Mouse (Mus musculus) forebrain, embryonic 12.5 days (tissue): ENCODE data around the gene Rbms1. TPM values are rescaled to one million over a fixed set of nuclear protein-coding genes. Genes with fewer than 3 reads are reported as not detected.

Experiments used
- ATAC-seq: fragments of 200-750 bp; cut with Nextera tagmentation; 2 replicates; pipeline ENCODE4 v1.8.0; 2017; ENCODE audit warnings: moderate TSS enrichment; ENCODE audit not compliant: low FRiP score
- H3K27ac ChIP-seq: fragments of 300-500 bp; sonication (generic); 2 replicates; pipeline ENCODE4 v1.5.1; 2016; ENCODE audit warnings: mild to moderate bottlenecking
- H3K27me3 ChIP-seq: fragments of 300-500 bp; sonication (generic); 2 replicates; pipeline ENCODE4 v1.6.1; 2016; ENCODE audit warnings: mild to moderate bottlenecking
- H3K36me3 ChIP-seq: fragments of 300-500 bp; sonication (generic); replicated peaks from 2 replicates; pipeline ENCODE4 v1.6.1; 2016; ENCODE audit warnings: mild to moderate bottlenecking
- H3K4me1 ChIP-seq: fragments of 300-500 bp; sonication (generic); 2 replicates; pipeline ENCODE4 v1.6.1; 2016
- H3K4me2 ChIP-seq: fragments of 300-500 bp; sonication (generic); 2 replicates; pipeline ENCODE4 v1.6.1; 2016; ENCODE audit warnings: mild to moderate bottlenecking, moderate library complexity
- H3K4me3 ChIP-seq: fragments of 300-500 bp; sonication (generic); replicated peaks from 2 replicates; pipeline ENCODE4 v1.5.1; 2016; ENCODE audit warnings: mild to moderate bottlenecking
- H3K9ac ChIP-seq: fragments of 300-500 bp; sonication (generic); 2 replicates; pipeline ENCODE4 v1.6.1; 2016; ENCODE audit warnings: mild to moderate bottlenecking
- H3K9me3 ChIP-seq: fragments of 300-500 bp; sonication (generic); 2 replicates; pipeline ENCODE4 v1.6.1; 2016
- WGBS: fragments of 180-500 bp; shearing (Covaris S2); methylation state at CpG from one replicate; pipeline ENCODE4 v1.1.7; 2016; 5-methylcytosine and 5-hydroxymethylcytosine counted together
- polyA plus RNA-seq: library from polyadenylated mRNA; unstranded; fragments of >200 nt; fragmentation: Nextera tagmentation; extraction: Ambion mirVana; gene quantifications from 2 replicates; pipeline ENCODE4 v1.2.1, GENCODE M21; 2016

Gene Rbms1
- polyA plus RNA-seq, 1 experiment from 2014 or later: 31.9 TPM

DNA sequence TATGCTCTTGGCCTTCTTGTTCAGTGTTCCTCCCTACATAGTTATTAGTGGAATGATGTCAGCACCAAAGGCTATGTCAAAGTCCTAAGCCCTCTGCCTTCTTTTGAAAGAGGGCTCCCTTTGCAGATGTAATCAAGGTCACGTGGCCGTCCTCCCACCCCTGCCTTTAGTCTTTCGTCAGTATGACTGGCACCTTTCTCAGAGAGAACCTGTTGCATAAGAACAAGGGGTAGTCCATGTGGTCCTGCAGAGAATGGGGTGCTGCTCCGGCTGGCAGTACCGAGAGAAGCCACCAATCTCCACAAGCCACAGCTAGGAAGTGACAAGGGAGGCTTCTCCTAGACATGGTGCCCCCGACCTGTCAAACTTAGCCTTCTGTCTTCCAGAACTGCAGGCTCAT, 154.2 kb downstream of the Rbms1 start:
- H3K9ac ChIP-seq: no peak overlapping the region
- no peak for ATAC-seq
- H3K27me3 ChIP-seq: peaks cover 80% of the 10 kb centered on the region
- no peak overlapping the region for H3K27ac ChIP-seq
- WGBS: 81% methylated on average over 6 of the region's 6 CpGs
- H3K36me3 ChIP-seq: no peaks in the 10 kb centered on the region
- 0 out of 2 replicates have a peak, but pooled peaks cover 2% of the 10 kb centered on the region for H3K4me1 ChIP-seq
- H3K4me3 ChIP-seq: no peak overlapping the region
- H3K4me2 ChIP-seq: no peak overlapping the region
- no peaks in the 10 kb centered on the region for H3K9me3 ChIP-seq

- H3K9me3 ChIP-seq: no peaks in the 10 kb centered on the region
- 88% methylated on average over 11 of the region's 11 CpGs for WGBS
- no peak overlapping the region for H3K4me2 ChIP-seq
- H3K4me1 ChIP-seq: 0 out of 2 replicates have a peak, but pooled peaks cover 2% of the 10 kb centered on the region
- H3K27me3 ChIP-seq: peaks cover 84% of the 10 kb centered on the region
- no peak overlapping the region for H3K4me3 ChIP-seq
- no peak overlapping the region for H3K27ac ChIP-seq
- no peak for ATAC-seq
- no peaks in the 10 kb centered on the region for H3K36me3 ChIP-seq
- no peak overlapping the region for H3K9ac ChIP-seq
These were observed 155.4 kb downstream of the Rbms1 start for GRCm38 (mm10) chr2:60807341-60808195.

- Histone ChIP-seq H3K4me2 (no peak overlapping the region), H3K9ac (no peak overlapping the region), H3K27me3 (peaks cover 95% of the 10 kb centered on the region), H3K9me3 (no peaks in the 10 kb centered on the region), H3K36me3 (no peaks in the 10 kb centered on the region), H3K4me3 (no peak overlapping the region), H3K4me1 (peaks cover 23% of the 10 kb centered on the region), H3K27ac (no peak overlapping the region)
- no peak for ATAC-seq
- WGBS: 84% methylated on average over 7 of the region's 7 CpGs
These were observed 158.2 kb downstream of the Rbms1 start for GRCm38 (mm10) chr2:60804763-60805162.

- no peak overlapping the region for H3K27ac ChIP-seq
- H3K4me3 ChIP-seq: no peak overlapping the region
- peaks cover 26% of the 10 kb centered on the region for H3K4me1 ChIP-seq
- H3K9ac ChIP-seq: no peak overlapping the region
- H3K27me3 ChIP-seq: peaks cover 94% of the 10 kb centered on the region
- H3K4me2 ChIP-seq: no peak overlapping the region
- no peak for ATAC-seq
- no peaks in the 10 kb centered on the region for H3K36me3 ChIP-seq
- WGBS: 94% methylated on average over 6 of the region's 6 CpGs
- H3K9me3 ChIP-seq: no peaks in the 10 kb centered on the region
These were observed 159.6 kb downstream of the Rbms1 start for GRCm38 (mm10) chr2:60803377-60803776.

GRCm38 (mm10) chr2:60802828-60803227, 160.2 kb downstream of the Rbms1 start:
- WGBS: 66% methylated on average over 8 of the region's 8 CpGs
- H3K27ac ChIP-seq: no peak overlapping the region
- H3K9ac ChIP-seq: no peak overlapping the region
- peaks cover 94% of the 10 kb centered on the region for H3K27me3 ChIP-seq
- no peak overlapping the region for H3K4me2 ChIP-seq
- H3K36me3 ChIP-seq: no peaks in the 10 kb centered on the region
- H3K9me3 ChIP-seq: no peaks in the 10 kb centered on the region
- no peak for ATAC-seq
- no peak overlapping the region for H3K4me3 ChIP-seq
- H3K4me1 ChIP-seq: peaks cover 26% of the 10 kb centered on the region

- Histone ChIP-seq H3K27ac (no peak overlapping the region), H3K36me3 (no peaks in the 10 kb centered on the region), H3K27me3 (peaks cover 92% of the 10 kb centered on the region), H3K4me1 (peaks cover 30% of the 10 kb centered on the region), H3K9ac (no peak overlapping the region), H3K4me2 (peak overlapping the region; percentile 11; the same call in 1 of the 2 replicates), H3K4me3 (no peak overlapping the region), H3K9me3 (no peaks in the 10 kb centered on the region)
- ATAC-seq: no peak
- 14% methylated on average over 4 of the region's 4 CpGs for WGBS
These were observed 160.8 kb downstream of the Rbms1 start for GRCm38 (mm10) chr2:60802191-60802590.

GRCm38 (mm10) chr2:60801571-60802155, 161.3 kb downstream of the Rbms1 start:
- no peak overlapping the region for H3K9ac ChIP-seq
- H3K4me1 ChIP-seq: peaks cover 35% of the 10 kb centered on the region
- H3K27ac ChIP-seq: no peak overlapping the region
- no peaks in the 10 kb centered on the region for H3K9me3 ChIP-seq
- WGBS: 13% methylated on average over 12 of the region's 12 CpGs
- H3K4me2 ChIP-seq: peak overlapping the region; percentile 36
- ATAC-seq: no peak
- 0 out of 2 replicates have a peak overlapping the region, but pooled peaks have one; percentile 8 for H3K4me3 ChIP-seq
- H3K36me3 ChIP-seq: no peaks in the 10 kb centered on the region
- peaks cover 87% of the 10 kb centered on the region for H3K27me3 ChIP-seq

- Histone ChIP-seq H3K27me3 (peaks cover 87% of the 10 kb centered on the region), H3K4me1 (peaks cover 41% of the 10 kb centered on the region), H3K4me2 (peak overlapping the region; percentile 36), H3K36me3 (no peaks in the 10 kb centered on the region), H3K4me3 (peak overlapping the region; percentile 8; the same call in 1 of the 2 replicates), H3K9ac (no peak overlapping the region), H3K9me3 (no peaks in the 10 kb centered on the region), H3K27ac (no peak overlapping the region)
- whole genome bisulfite sequencing: 7% methylated on average over 15 of the region's 15 CpGs
- ATAC-seq: no peak
These were observed 162.0 kb downstream of the Rbms1 start for GRCm38 (mm10) chr2:60800921-60801558.

- Histone ChIP-seq H3K9ac (no peak overlapping the region), H3K27me3 (peaks cover 85% of the 10 kb centered on the region)
These were observed 163.2 kb downstream of the Rbms1 start for GRCm38 (mm10) chr2:60799816-60800215.

GRCm38 (mm10) chr2:60798767-60799529, 164.0 kb downstream of the Rbms1 start:
- Histone ChIP-seq H3K9ac (no peak overlapping the region), H3K9me3 (no peaks in the 10 kb centered on the region), H3K27me3 (peaks cover 85% of the 10 kb centered on the region), H3K4me2 (no peak overlapping the region), H3K36me3 (no peaks in the 10 kb centered on the region), H3K4me3 (no peak overlapping the region), H3K4me1 (peaks cover 47% of the 10 kb centered on the region), H3K27ac (no peak overlapping the region)
- WGBS: 67% methylated on average over 17 of the region's 17 CpGs
- no peak for ATAC-seq

More at GRCm38 (mm10) chr2:60799816-60800215, 163.2 kb downstream of the Rbms1 start:
- Histone ChIP-seq H3K9me3 (no peaks in the 10 kb centered on the region), H3K4me2 (no peak overlapping the region), H3K36me3 (no peaks in the 10 kb centered on the region), H3K4me3 (no peak overlapping the region), H3K4me1 (peaks cover 47% of the 10 kb centered on the region), H3K27ac (no peak overlapping the region)
- ATAC-seq: no peak
- WGBS: 79% methylated on average over 7 of the region's 7 CpGs

- Histone ChIP-seq H3K4me3 (no peak overlapping the region), H3K36me3 (no peaks in the 10 kb centered on the region), H3K27ac (no peak overlapping the region), H3K4me1 (peaks cover 47% of the 10 kb centered on the region), H3K4me2 (peak overlapping the region; percentile 26; the same call in 1 of the 2 replicates), H3K9ac (no peak overlapping the region), H3K9me3 (no peaks in the 10 kb centered on the region), H3K27me3 (peaks cover 82% of the 10 kb centered on the region)
- peak; percentile 83 for ATAC-seq
- WGBS: 17% methylated on average over 17 of the region's 17 CpGs
These were observed 165.9 kb downstream of the Rbms1 start for GRCm38 (mm10) chr2:60796969-60797669.
